9 mouse cellular contexts compared by ENCODE assay signal in genomic region chr14:14068553-14068952, GRCm38 (mm10). TPM values are rescaled to one million over a fixed set of nuclear protein-coding genes. Genes with fewer than 3 reads are reported as not detected.
DNase-seq lines count a peak whose midpoint lies in the region; ATAC-seq and TF ChIP-seq lines count a peak whose summit lies in the region.
"Had no signal": no experiment of that assay in that cellular context is flagged by ENCODE, and none has a peak within 500 bp of the region (broad histone marks: within the 10 kb centered on the region; RNA-seq: fewer than 3 reads in every experiment).

No protein-coding gene starts in this region.

- H3K4me3 ChIP-seq in heart, postnatal 0 days (ENCODE audit: low read depth, low read length) = peak overlapping the region; percentile 40; the same call in 1 of the 2 replicates
- H3K4me3 ChIP-seq in heart, embryonic 11.5 days (ENCODE audit: low read depth, low read length) = no peak overlapping the region
- peak overlapping the region in 1 of 3 experiments; percentile 23 for H3K4me3 ChIP-seq in CH12.LX (replicated peaks in 1 of 3; ENCODE audit: low read depth in 2 of 3, low read length in 2 of 3, poor library complexity in 1 of 3)
- no peak overlapping the region for H3K4me3 ChIP-seq in forebrain, embryonic 14.5 days (ENCODE audit: low read depth, low read length)

- no peaks in the 10 kb centered on the region for H3K79me2 ChIP-seq in CH12.LX (replicated peaks; ENCODE audit: control insufficient read depth, extremely low read depth, insufficient read depth, poor library complexity, severe bottlenecking)

- TF ChIP-seq RAD21 in CH12.LX (IDR thresholded peaks at IDR 0.05; ENCODE audit: low read depth, low read length) = no peak

- no peaks in the 10 kb centered on the region for H3K9me3 ChIP-seq in heart, postnatal 0 days (replicated peaks; ENCODE audit: control insufficient read depth, low read length)
- H3K9me3 ChIP-seq in heart, embryonic 11.5 days (replicated peaks; ENCODE audit: control insufficient read depth, low read length) = no peaks in the 10 kb centered on the region
- no peaks in the 10 kb centered on the region for H3K9me3 ChIP-seq in CH12.LX (replicated peaks; ENCODE audit: low read length)
- no peaks in the 10 kb centered on the region for H3K9me3 ChIP-seq in forebrain, embryonic 14.5 days (replicated peaks; ENCODE audit: control insufficient read depth, low read length)

- TF ChIP-seq POLR2A in CH12.LX (IDR thresholded peaks at IDR 0.05; ENCODE audit: low read depth, low read length) = no peak

- in situ Hi-C loops in CH12.LX (cut with MboI; ENCODE audit: low pct_ligation_motif_present, low pct_unique_long_range_greater_than_20kb, low sequenced_read_pairs) = no loop called here

- H3K4me2 ChIP-seq in heart, postnatal 0 days (ENCODE audit: low read depth, low read length) = peak overlapping the region; percentile 62; the same call in 1 of the 2 replicates
- no peak overlapping the region for H3K4me2 ChIP-seq in heart, embryonic 11.5 days
- peak overlapping the region; percentile 87 for H3K4me2 ChIP-seq in CH12.LX (ENCODE audit: insufficient read depth, low read depth, poor library complexity, severe bottlenecking)
- peak overlapping the region; percentile 35; the same call in 1 of the 2 replicates for H3K4me2 ChIP-seq in forebrain, embryonic 14.5 days (ENCODE audit: low read length)

- dilution Hi-C loops in CH12.LX (cut with MboI; ENCODE audit: extremely low pct_ligation_motif_present, extremely low pct_unique_long_range_greater_than_20kb, low sequenced_read_pairs) = no loop called here

- H3K36me3 ChIP-seq in heart, postnatal 0 days (replicated peaks; ENCODE audit: control insufficient read depth, insufficient read depth, low read length) = peaks cover 13% of the 10 kb centered on the region
- H3K36me3 ChIP-seq in heart, embryonic 11.5 days (ENCODE audit: control insufficient read depth, insufficient read depth, low read length) = no peaks in the 10 kb centered on the region
- peaks cover 0 to 22% of the 10 kb centered on the region in 2 experiments for H3K36me3 ChIP-seq in CH12.LX (replicated peaks in 1 of 2; ENCODE audit: control insufficient read depth in 1 of 2, insufficient read depth in 1 of 2, low read length in 1 of 2)
- no peaks in the 10 kb centered on the region for H3K36me3 ChIP-seq in forebrain, embryonic 14.5 days (ENCODE audit: control insufficient read depth, insufficient read depth, low read length)

- H3K4me1 ChIP-seq in heart, postnatal 0 days (ENCODE audit: control insufficient read depth, insufficient read depth) = peaks cover 7% of the 10 kb centered on the region; the same call in 1 of the 2 replicates
- peaks cover 24% of the 10 kb centered on the region for H3K4me1 ChIP-seq in heart, embryonic 11.5 days (ENCODE audit: control insufficient read depth, insufficient read depth, low read length)
- H3K4me1 ChIP-seq in CH12.LX (ENCODE audit: control insufficient read depth in 1 of 2, insufficient read depth in 2 of 2) = peaks cover 8 to 50% of the 10 kb centered on the region in 2 experiments; a peak in 3 of 4 replicates
- H3K4me1 ChIP-seq in forebrain, embryonic 14.5 days (ENCODE audit: control insufficient read depth, insufficient read depth, low read length) = peaks cover 53% of the 10 kb centered on the region

- peak overlapping the region; percentile 89 for H3K27ac ChIP-seq in heart, postnatal 0 days (ENCODE audit: low read depth)
- no peak overlapping the region for H3K27ac ChIP-seq in heart, embryonic 11.5 days (ENCODE audit: low read depth, low read length)
- H3K27ac ChIP-seq in CH12.LX (ENCODE audit: insufficient read depth, low read depth) = peak overlapping the region; percentile 50
- H3K27ac ChIP-seq in forebrain, embryonic 14.5 days (ENCODE audit: low read depth, low read length) = peak overlapping the region; percentile 76

- no peak for TF ChIP-seq CTCF in heart, postnatal 0 days (IDR thresholded peaks at IDR 0.05; ENCODE audit: low read depth)
- no peak for TF ChIP-seq CTCF in CH12.LX (conservative IDR thresholded peaks at IDR 0.05 in 1 of 2, IDR thresholded peaks at IDR 0.05 in 1 of 2; ENCODE audit: low read depth in 2 of 2, low read length in 2 of 2)

- TF ChIP-seq EP300 in heart, postnatal 0 days (IDR thresholded peaks at IDR 0.05; ENCODE audit: low read depth) = no peak
- TF ChIP-seq EP300 in CH12.LX (IDR thresholded peaks at IDR 0.05; ENCODE audit: low read length) = peak; percentile 58

- 54% methylated on average over 3 of the region's 3 CpGs for WGBS in heart, postnatal 0 days
- 51% methylated on average over 3 of the region's 3 CpGs for WGBS in heart, embryonic 11.5 days (ENCODE audit: insufficient replicate concordance)
- WGBS in forebrain, embryonic 14.5 days = 9% methylated on average over 3 of the region's 3 CpGs

- H3K27me3 ChIP-seq in heart, postnatal 0 days (ENCODE audit: control insufficient read depth, insufficient read depth, low read length) = no peaks in the 10 kb centered on the region
- no peaks in the 10 kb centered on the region for H3K27me3 ChIP-seq in heart, embryonic 11.5 days (ENCODE audit: control insufficient read depth, insufficient read depth, low read length)
- H3K27me3 ChIP-seq in CH12.LX (replicated peaks) = no peaks in the 10 kb centered on the region
- no peaks in the 10 kb centered on the region for H3K27me3 ChIP-seq in forebrain, embryonic 14.5 days (replicated peaks; ENCODE audit: control insufficient read depth, insufficient read depth, low read length)

- no peak overlapping the region; the same call in 1 of the 2 replicates for H3K9ac ChIP-seq in heart, postnatal 0 days (replicated peaks; ENCODE audit: low read depth, low read length)
- H3K9ac ChIP-seq in heart, embryonic 11.5 days (ENCODE audit: low read depth, low read length) = no peak overlapping the region
- H3K9ac ChIP-seq in CH12.LX (ENCODE audit: insufficient read depth, low read depth) = peak overlapping the region; percentile 54; the same call in 1 of the 2 replicates
- no peak overlapping the region for H3K9ac ChIP-seq in forebrain, embryonic 14.5 days (ENCODE audit: low read length)

- ATAC-seq in heart, postnatal 0 days (ENCODE audit: insufficient read depth, low read depth) = no peak; the same call in 1 of the 2 replicates
- ATAC-seq in heart, embryonic 11.5 days (replicated peaks; ENCODE audit: insufficient number of reproducible peaks, low FRiP score, low TSS enrichment) = no peak
- ATAC-seq in forebrain, embryonic 14.5 days = no peak
- peak; percentile 28 for ATAC-seq in megakaryocyte, adult 5-6 weeks (ENCODE audit: poor library complexity, severe bottlenecking)

- DNase-seq in heart, postnatal 0 days (ENCODE audit: low spot score) = no peak
- DNase-seq in CH12.LX (ENCODE audit: extremely low read depth) (peak; percentile 38), MN1 (ENCODE audit: low spot score) (no peak)
- DNase-seq in forebrain, embryonic 14.5 days (ENCODE audit: low spot score) = no peak
- no peak for DNase-seq in layer of hippocampus, adult 18-20 months (ENCODE audit: low spot score in 2 of 2)
- DNase-seq in cerebellum, postnatal 4 days (ENCODE audit: low spot score in 2 of 2) = no peak
- DNase-seq: gastrocnemius, postnatal 36 days had no signal

TF ChIP-seq in CH12.LX, 34 proteins besides CTCF, POLR2A, EP300 and RAD21:
- TF ChIP-seq ETS1 (conservative IDR thresholded peaks at IDR 0.05; ENCODE audit: low read depth, low read length) (peak; percentile 42; the same call in 1 of the 2 replicates), ELF1 (IDR thresholded peaks at IDR 0.05; ENCODE audit: low read depth, low read length) (no peak), TCF12 (IDR thresholded peaks at IDR 0.05; ENCODE audit: low read depth, low read length) (0 out of 2 replicates have a peak, but pooled peaks have one; percentile 13), USF2 (conservative IDR thresholded peaks at IDR 0.05; ENCODE audit: low read depth, low read length) (no peak), JUN (IDR thresholded peaks at IDR 0.05; ENCODE audit: insufficient read depth, low read depth, low read length) (peak; percentile 17; the same call in 1 of the 2 replicates), MAFK (IDR thresholded peaks at IDR 0.05; ENCODE audit: insufficient replicate concordance, low read length) (peak; percentile 41; the same call in 1 of the 2 replicates), CHD2 (IDR thresholded peaks at IDR 0.05; ENCODE audit: low read length) (no peak), JUND (conservative IDR thresholded peaks at IDR 0.05; ENCODE audit: low read depth, low read length) (peak; percentile 51; the same call in 1 of the 2 replicates), BHLHE40 (IDR thresholded peaks at IDR 0.05; ENCODE audit: low read depth, low read length) (peak; percentile 9; the same call in 1 of the 2 replicates), ZMIZ1 (IDR thresholded peaks at IDR 0.05; ENCODE audit: low read depth, low read length) (no peak), MEF2A (IDR thresholded peaks at IDR 0.05; ENCODE audit: borderline replicate concordance, low read depth, low read length) (peak; percentile 87), CHD1 (IDR thresholded peaks at IDR 0.05; ENCODE audit: low read depth, low read length) (peak; percentile 49; the same call in 1 of the 2 replicates), RCOR1 (conservative IDR thresholded peaks at IDR 0.05; ENCODE audit: low read depth, low read length) (peak; percentile 65; the same call in 1 of the 2 replicates), IRF4 (IDR thresholded peaks at IDR 0.05; ENCODE audit: low read depth, low read length) (peak; percentile 86)

RNA-seq across cellular contexts. Expression of gene Psmd6, which starts 52.2 kb away (rescaled TPM):
- 111 and 132 TPM in 2 replicates for total RNA-seq in heart, postnatal 0 days (2014; rRNA removed; ENCODE audit: low replicate concordance)
- 173 and 184 TPM in 2 replicates for polyA plus RNA-seq in heart, postnatal 0 days (2015; fragmentation: Nextera tagmentation; extraction: Ambion mirVana)
- 204 and 218 TPM in 2 replicates for polyA plus RNA-seq in heart, embryonic 11.5 days (2014; fragmentation: Nextera tagmentation; extraction: Ambion mirVana)
- 129 and 183 TPM in 2 replicates for total RNA-seq in CH12.LX (2012; rRNA removed)
- total RNA-seq in CH12.LX (2014; rRNA removed) = 307 and 344 TPM in 2 replicates
- polyA plus RNA-seq in CH12.LX (2012; ENCODE audit: insufficient read length, low read depth) = 207 and 244 TPM in 2 replicates
- 298 and 305 TPM in 2 replicates for polyA plus RNA-seq in forebrain, embryonic 14.5 days (2014; fragmentation: Nextera tagmentation; extraction: Ambion mirVana)
- total RNA-seq in megakaryocyte, adult 5-6 weeks (2015) = 118 and 157 TPM in 2 replicates
- total RNA-seq in megakaryocyte, adult 5-6 weeks (2017) = 158 and 182 TPM in 2 replicates
- 100 to 1,000 TPM; 121 to 122 TPM for total RNA-seq in layer of hippocampus, adult 18-20 months (2021)
